Mouse (Mus musculus) lung, embryonic 16.5 days (tissue): Measurements from ENCODE around the gene Nwd2. TPM values are rescaled to one million over a fixed set of nuclear protein-coding genes. Genes with fewer than 3 reads are reported as not detected.

Experiments used
- ATAC-seq: fragments of 200-750 bp; cut with Nextera tagmentation; 2 replicates; pipeline ENCODE4 v1.8.0; 2017; ENCODE audit warnings: low read depth, mild to moderate bottlenecking, moderate library complexity
- H3K27ac ChIP-seq: fragments of 300-500 bp; sonication (generic); 2 replicates; pipeline ENCODE4 v1.5.1; 2014; ENCODE audit warnings: mild to moderate bottlenecking, control low read depth, low read length
- H3K27me3 ChIP-seq: fragments of 300-500 bp; sonication (generic); 2 replicates; pipeline ENCODE4 v1.6.1; 2014; ENCODE audit warnings: low read depth, low read length, mixed read lengths; ENCODE audit not compliant: control insufficient read depth, insufficient read depth
- H3K36me3 ChIP-seq: fragments of 300-500 bp; sonication (generic); 2 replicates; pipeline ENCODE4 v1.6.1; 2014; ENCODE audit warnings: low read length; ENCODE audit not compliant: control insufficient read depth, insufficient read depth
- H3K4me1 ChIP-seq: fragments of 300-500 bp; sonication (generic); replicated peaks from 2 replicates; pipeline ENCODE4 v1.6.1; 2014; ENCODE audit warnings: low read length, mixed read lengths; ENCODE audit not compliant: control insufficient read depth, insufficient read depth
- H3K4me2 ChIP-seq: fragments of 300-500 bp; sonication (generic); 2 replicates; pipeline ENCODE4 v1.6.1; 2014; ENCODE audit warnings: low read depth, low read length, control low read depth
- H3K4me3 ChIP-seq: fragments of 300-500 bp; sonication (generic); 2 replicates; pipeline ENCODE4 v1.5.1; 2014; ENCODE audit warnings: mild to moderate bottlenecking, low read length, control low read depth
- H3K9ac ChIP-seq: fragments of 300-500 bp; sonication (generic); 2 replicates; pipeline ENCODE4 v1.6.1; 2014; ENCODE audit warnings: low read length, control low read depth
- H3K9me3 ChIP-seq: fragments of 300-500 bp; sonication (generic); 2 replicates; pipeline ENCODE4 v1.6.1; 2016; ENCODE audit warnings: low read length; ENCODE audit not compliant: control insufficient read depth
- WGBS: fragments of 180-500 bp; shearing (Covaris S2); extraction: QIAGEN DNeasy Blood & Tissue Kit; methylation state at CpG from one replicate; pipeline ENCODE4 v1.1.7; 2014; 5-methylcytosine and 5-hydroxymethylcytosine counted together
- polyA plus RNA-seq: library from polyadenylated mRNA; unstranded; fragments of >200 nt; fragmentation: Nextera tagmentation; extraction: Ambion mirVana; gene quantifications from 2 replicates; pipeline ENCODE4 v1.2.1, GENCODE M21; 2015

Nwd2 gene
- polyA plus RNA-seq, 1 experiment from 2014 or later: 0.15 TPM

GRCm38 (mm10) chr5:63735521-63735920 lies 86.6 kb downstream of the Nwd2 start:
- Histone ChIP-seq H3K27me3 (no peaks in the 10 kb centered on the region), H3K4me1 (no peaks in the 10 kb centered on the region), H3K9me3 (no peaks in the 10 kb centered on the region), H3K9ac (no peak overlapping the region), H3K36me3 (no peaks in the 10 kb centered on the region), H3K4me3 (no peak overlapping the region), H3K27ac (no peak overlapping the region), H3K4me2 (no peak overlapping the region)
- 30% methylated on average over 7 of the region's 7 CpGs for WGBS
- no peak for ATAC-seq

DNA sequence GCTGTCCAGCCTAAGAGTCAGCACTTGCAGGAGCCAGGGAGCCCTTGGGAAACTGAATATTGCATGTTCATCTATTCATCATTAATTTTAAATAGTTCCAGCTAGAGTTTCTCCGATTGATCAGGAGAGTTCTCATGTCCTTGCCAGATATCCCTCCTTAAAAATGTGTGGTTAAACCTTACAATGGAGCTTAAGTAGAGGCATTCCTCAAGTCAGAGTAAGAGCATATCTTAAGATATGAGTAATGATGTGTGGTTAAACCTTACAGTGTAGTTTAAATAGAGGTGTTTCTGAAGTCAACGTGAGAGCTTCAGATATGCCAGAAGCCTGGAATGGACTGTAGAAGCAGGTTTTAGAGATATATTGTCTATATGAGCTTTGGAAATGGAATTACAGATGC lies 94.5 kb downstream of the Nwd2 start:
- no peaks in the 10 kb centered on the region for H3K36me3 ChIP-seq
- H3K27me3 ChIP-seq: no peaks in the 10 kb centered on the region
- no peak for ATAC-seq
- H3K4me2 ChIP-seq: no peak overlapping the region
- 31% methylated on average over 2 of the region's 2 CpGs for WGBS
- no peaks in the 10 kb centered on the region for H3K4me1 ChIP-seq
- no peak overlapping the region for H3K4me3 ChIP-seq
- no peak overlapping the region for H3K27ac ChIP-seq
- no peaks in the 10 kb centered on the region for H3K9me3 ChIP-seq
- H3K9ac ChIP-seq: no peak overlapping the region

- no peaks in the 10 kb centered on the region for H3K36me3 ChIP-seq
- H3K27me3 ChIP-seq: no peaks in the 10 kb centered on the region
- WGBS: 74% methylated on average over 2 of the region's 2 CpGs
- H3K4me1 ChIP-seq: no peaks in the 10 kb centered on the region
- no peak overlapping the region for H3K4me3 ChIP-seq
- H3K27ac ChIP-seq: no peak overlapping the region
- no peak for ATAC-seq
- no peak overlapping the region for H3K9ac ChIP-seq
- no peaks in the 10 kb centered on the region for H3K9me3 ChIP-seq
- no peak overlapping the region for H3K4me2 ChIP-seq
Observed at GRCm38 (mm10) chr5:63748299-63748698, 99.4 kb downstream of the Nwd2 start.

- H3K36me3 ChIP-seq: no peaks in the 10 kb centered on the region
- H3K4me2 ChIP-seq: no peak overlapping the region
- H3K27ac ChIP-seq: no peak overlapping the region
- no peaks in the 10 kb centered on the region for H3K27me3 ChIP-seq
- no peak overlapping the region for H3K4me3 ChIP-seq
- WGBS: 81% methylated on average over 1 of the region's 1 CpGs
- no peaks in the 10 kb centered on the region for H3K9me3 ChIP-seq
- ATAC-seq: no peak
- H3K4me1 ChIP-seq: no peaks in the 10 kb centered on the region
- no peak overlapping the region for H3K9ac ChIP-seq
Observed at GRCm38 (mm10) chr5:63748759-63749158, 99.9 kb downstream of the Nwd2 start.

DNA sequence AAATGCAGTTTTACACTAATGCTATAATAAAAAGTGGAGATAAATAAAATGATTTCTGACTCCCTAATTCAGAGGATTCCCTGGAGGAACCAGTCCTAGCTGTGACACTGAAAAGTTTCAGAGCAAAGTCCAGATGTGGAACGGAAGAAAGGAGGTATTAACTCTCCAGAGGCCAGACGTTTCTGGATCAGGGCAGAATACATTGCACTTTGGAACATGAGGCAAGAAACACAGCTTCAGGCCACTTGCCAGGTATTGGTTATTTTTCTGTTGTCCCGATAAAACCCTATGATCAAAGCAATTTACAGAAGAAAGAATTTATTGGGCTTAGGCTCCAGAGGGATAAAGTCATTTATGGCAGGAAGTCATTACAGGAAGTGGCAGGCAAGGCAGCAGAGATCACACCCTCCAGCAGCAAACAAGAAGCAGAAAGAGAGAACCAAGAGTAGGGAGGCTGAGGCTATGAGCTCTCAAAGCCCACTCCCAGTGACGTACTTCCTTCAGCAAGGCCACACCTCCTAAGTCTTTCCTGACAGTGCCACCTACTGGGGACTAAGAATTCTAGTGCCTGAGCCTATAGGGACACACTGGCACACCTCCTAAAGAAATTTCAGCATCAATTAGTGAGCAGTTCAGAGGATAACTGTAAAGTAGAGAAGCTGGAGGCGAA lies 106.3 kb downstream of the Nwd2 start:
- WGBS: 63% methylated on average over 5 of the region's 5 CpGs
- no peak for ATAC-seq
- H3K4me1 ChIP-seq: no peaks in the 10 kb centered on the region

GRCm38 (mm10) chr5:63755938-63756337 lies 107.0 kb downstream of the Nwd2 start:
- no peak overlapping the region for H3K9ac ChIP-seq
- no peaks in the 10 kb centered on the region for H3K9me3 ChIP-seq
- H3K4me3 ChIP-seq: no peak overlapping the region
- no peaks in the 10 kb centered on the region for H3K4me1 ChIP-seq
- no peaks in the 10 kb centered on the region for H3K36me3 ChIP-seq
- H3K27ac ChIP-seq: no peak overlapping the region
- WGBS: 74% methylated on average over 3 of the region's 3 CpGs
- no peak for ATAC-seq
- no peak overlapping the region for H3K4me2 ChIP-seq
- H3K27me3 ChIP-seq: no peaks in the 10 kb centered on the region

More for the DNA sequence above, 106.3 kb downstream of the Nwd2 start:
- Histone ChIP-seq H3K9ac (no peak overlapping the region), H3K27ac (no peak overlapping the region), H3K36me3 (no peaks in the 10 kb centered on the region), H3K4me2 (no peak overlapping the region), H3K27me3 (no peaks in the 10 kb centered on the region), H3K4me3 (no peak overlapping the region), H3K9me3 (no peaks in the 10 kb centered on the region)

DNA sequence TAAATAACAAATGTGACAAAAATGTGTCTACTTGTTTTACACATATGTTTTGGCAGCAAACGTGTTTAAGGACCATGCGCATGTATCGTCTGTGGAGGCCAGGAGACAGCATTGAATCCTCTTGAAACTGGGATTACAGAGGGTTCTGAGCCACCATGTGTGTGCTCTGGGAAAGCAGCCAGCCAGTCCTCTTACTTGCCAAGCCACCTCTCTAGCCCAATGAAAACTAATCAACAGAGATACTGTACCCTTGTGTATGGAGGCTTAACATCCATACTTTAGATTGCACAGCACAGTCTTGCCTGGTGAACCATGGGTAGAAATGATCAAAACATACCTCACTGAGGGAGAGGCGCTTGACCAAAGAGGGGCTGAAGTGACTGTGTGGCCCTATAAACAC lies 117.0 kb downstream of the Nwd2 start:
- Histone ChIP-seq H3K27ac (no peak overlapping the region), H3K27me3 (no peaks in the 10 kb centered on the region), H3K4me2 (no peak overlapping the region), H3K4me3 (no peak overlapping the region), H3K9ac (no peak overlapping the region), H3K9me3 (no peaks in the 10 kb centered on the region), H3K4me1 (no peaks in the 10 kb centered on the region), H3K36me3 (no peaks in the 10 kb centered on the region)
- no peak for ATAC-seq
- WGBS: 84% methylated on average over 4 of the region's 4 CpGs

DNA sequence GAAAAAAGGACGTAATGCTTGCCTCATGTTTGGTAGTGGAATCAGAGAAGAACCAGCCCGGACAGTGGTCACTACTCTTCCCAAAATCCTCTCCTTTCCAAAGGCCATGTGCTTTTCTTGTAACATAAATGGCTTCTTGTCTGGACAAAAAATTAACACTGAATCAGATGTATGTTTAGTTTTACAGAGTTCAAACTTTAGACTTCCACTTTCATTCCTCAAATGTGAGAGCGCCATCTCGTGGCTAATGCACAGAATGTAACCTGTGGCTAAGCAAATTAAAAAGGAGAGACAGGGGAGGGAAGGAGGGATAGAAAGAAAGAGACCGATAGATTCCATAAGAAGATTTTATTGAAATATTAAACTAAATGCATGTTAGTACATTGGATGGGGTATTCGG lies 117.8 kb downstream of the Nwd2 start:
- no peak overlapping the region for H3K27ac ChIP-seq
- H3K4me2 ChIP-seq: 0 out of 2 replicates have a peak overlapping the region, but pooled peaks have one; percentile 15
- H3K9ac ChIP-seq: no peak overlapping the region
- no peaks in the 10 kb centered on the region for H3K36me3 ChIP-seq
- H3K4me3 ChIP-seq: no peak overlapping the region
- 34% methylated on average over 6 of the region's 6 CpGs for WGBS
- ATAC-seq: no peak
- no peaks in the 10 kb centered on the region for H3K27me3 ChIP-seq
- H3K4me1 ChIP-seq: no peaks in the 10 kb centered on the region
- no peaks in the 10 kb centered on the region for H3K9me3 ChIP-seq

DNA sequence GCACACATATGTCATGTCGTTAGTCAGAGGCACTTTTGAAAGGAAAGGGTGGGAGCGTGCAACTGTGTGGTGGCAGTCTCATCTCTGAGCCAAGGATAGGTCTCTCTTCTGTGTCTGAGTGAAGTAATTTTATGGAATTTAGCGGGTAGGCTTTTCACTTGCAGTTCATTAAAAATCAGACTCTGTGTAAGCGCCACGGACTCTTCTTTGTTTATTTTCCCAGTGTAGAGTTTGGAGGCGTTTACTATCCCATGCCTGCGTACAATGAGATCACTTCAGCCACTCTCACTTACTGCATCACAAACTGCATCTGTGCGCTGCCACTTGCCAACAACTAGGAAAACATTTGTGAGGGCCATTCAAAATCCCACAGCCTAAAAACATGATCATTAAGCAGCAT lies 118.6 kb downstream of the Nwd2 start:
- ATAC-seq: peak; percentile 81
- Histone ChIP-seq H3K9me3 (no peaks in the 10 kb centered on the region), H3K4me1 (no peaks in the 10 kb centered on the region), H3K36me3 (no peaks in the 10 kb centered on the region), H3K4me3 (no peak overlapping the region), H3K27me3 (no peaks in the 10 kb centered on the region), H3K27ac (no peak overlapping the region), H3K4me2 (peak overlapping the region; percentile 10), H3K9ac (no peak overlapping the region)
- 33% methylated on average over 8 of the region's 8 CpGs for WGBS

DNA sequence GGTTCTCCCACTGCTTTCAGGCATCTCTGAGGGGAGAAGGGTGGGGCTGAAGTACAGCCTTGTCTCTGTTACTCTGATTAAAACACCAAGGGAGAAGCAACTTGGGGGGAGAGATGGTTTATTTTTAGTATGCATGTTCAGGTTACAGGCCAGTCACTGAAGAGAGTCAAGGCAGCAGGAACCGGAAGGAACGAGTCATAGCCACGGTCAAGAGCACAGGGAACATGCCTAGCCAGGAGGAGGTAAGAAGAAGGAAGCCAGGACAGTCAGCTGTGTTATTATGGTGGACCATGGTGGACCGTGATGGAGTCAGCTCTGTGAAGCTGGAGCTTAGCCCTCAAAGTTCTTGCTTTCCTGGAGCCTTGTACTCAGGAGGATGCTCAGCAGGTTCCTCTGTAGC lies 119.3 kb downstream of the Nwd2 start:
- H3K9ac ChIP-seq: no peak overlapping the region
- H3K4me2 ChIP-seq: no peak overlapping the region
- no peaks in the 10 kb centered on the region for H3K9me3 ChIP-seq
- no peak overlapping the region for H3K4me3 ChIP-seq
- no peak overlapping the region for H3K27ac ChIP-seq
- WGBS: 65% methylated on average over 4 of the region's 4 CpGs
- ATAC-seq: no peak
- H3K36me3 ChIP-seq: no peaks in the 10 kb centered on the region
- H3K27me3 ChIP-seq: no peaks in the 10 kb centered on the region
- no peaks in the 10 kb centered on the region for H3K4me1 ChIP-seq
